Mouse (Mus musculus): ENCODE results near the gene Ankrd34a.

GRCm38 (mm10) chr3:96599069-96599393 lies 2.6 kb downstream of the Ankrd34a start:
- TF ChIP-seq CTCF (IDR thresholded peaks at IDR 0.05; ENCODE audit: low read depth) = no peak
- no peak for TF ChIP-seq EP300 (IDR thresholded peaks at IDR 0.05; ENCODE audit: low read depth)
